Mouse (Mus musculus): ENCODE results near the gene Mms19. TPM values are rescaled to one million over a fixed set of nuclear protein-coding genes. Genes with fewer than 3 reads are reported as not detected.
A peak's percentile ranks its signal among the peaks of the same experiment; 100 is the strongest.

Mms19 gene
- polyA plus RNA-seq (2012; rRNA removed): 142 TPM in 2 replicates

DNA sequence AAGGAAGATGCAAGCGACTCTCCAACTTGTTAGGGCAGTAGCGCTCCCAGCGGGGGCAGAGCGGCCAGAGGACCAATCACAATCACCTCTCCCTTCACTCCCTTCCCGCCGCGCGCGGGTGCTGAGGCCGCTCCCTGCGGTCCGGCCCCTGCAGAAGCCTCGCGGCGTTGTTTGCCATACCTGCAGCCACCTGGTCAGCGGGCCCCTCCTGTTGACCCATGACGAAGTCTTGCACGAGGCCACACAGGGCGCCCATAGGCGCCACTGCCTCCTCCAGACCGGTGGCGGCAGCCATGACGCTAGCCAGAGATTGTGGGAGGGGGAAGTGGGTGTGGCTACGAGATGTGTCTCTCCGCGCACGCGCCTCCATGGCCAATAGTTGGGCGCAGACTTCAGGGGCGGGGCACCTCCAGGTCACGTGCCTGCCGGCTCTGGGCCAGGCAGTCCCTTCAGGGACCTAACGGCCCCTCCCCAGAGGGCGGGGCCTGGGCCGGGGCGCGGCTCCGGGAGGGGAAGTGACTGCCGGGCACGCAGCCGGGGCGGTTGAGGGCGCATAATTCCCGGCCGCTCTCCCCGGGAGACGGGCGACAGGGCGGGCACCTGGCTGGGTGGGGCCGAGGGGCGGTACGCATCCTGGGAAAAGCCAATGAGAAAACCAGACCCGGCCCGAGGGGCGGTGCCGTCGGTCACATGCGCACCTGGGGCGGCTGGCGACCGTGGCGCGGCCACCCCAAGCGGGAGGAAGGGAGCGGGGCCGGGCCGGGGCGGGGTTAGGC is at the start of gene Mms19:
TSS of gene Mms19 (minus strand) at position 339 of the 776 bp plus-strand sequence.
- WGBS: under 1% methylated on average over 67 of the region's 68 CpGs
- Histone ChIP-seq H3K27me3 (ENCODE audit: control insufficient read depth, insufficient read depth, low read length) (no peaks in the 10 kb centered on the region), H3K36me3 (ENCODE audit: control insufficient read depth, insufficient read depth, low read length) (no peaks in the 10 kb centered on the region), H3K4me3 (ENCODE audit: control insufficient read depth, insufficient read depth, low read length) (peak within 1 kb of the TSS; percentile 68), H3K4me1 (replicated peaks; ENCODE audit: control insufficient read depth, insufficient read depth, low read length) (peaks cover 6% of the 10 kb centered on the region), H3K27ac (ENCODE audit: control insufficient read depth, insufficient read depth, low read length) (peak within 1 kb of the TSS; percentile 39; the same call in 1 of the 2 replicates)
- TF ChIP-seq POLR2A (IDR thresholded peaks at IDR 0.05; ENCODE audit: control insufficient read depth, extremely low read depth, insufficient read depth, low read length, poor library complexity) (peak; percentile 83), CTCF (IDR thresholded peaks at IDR 0.05; ENCODE audit: borderline replicate concordance, control insufficient read depth, extremely low read depth, insufficient read depth, low read length, poor library complexity) (peak; percentile 48; the same call in 1 of the 2 replicates)
- peak; percentile 100 for DNase-seq

DNA sequence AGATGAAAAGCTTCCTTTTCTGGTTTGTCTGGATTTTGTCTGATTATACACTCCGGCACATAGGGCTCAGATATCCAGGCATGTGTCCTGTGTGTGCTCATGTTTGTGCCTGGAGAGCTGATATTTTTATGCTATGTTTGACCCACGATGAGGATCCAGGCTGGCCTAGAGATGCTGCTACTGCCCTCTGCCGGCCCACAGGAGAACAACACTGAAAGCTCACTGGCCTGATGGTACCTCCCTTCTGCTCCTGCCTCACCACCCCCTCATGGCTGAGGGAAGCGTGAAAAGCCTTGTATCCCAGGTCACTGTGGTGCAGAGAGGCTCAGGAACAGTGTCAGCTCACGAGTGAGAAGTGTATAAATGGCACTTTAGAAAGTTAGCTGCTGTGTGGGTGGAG is 45.2 kb upstream of the Mms19 start:
- TF ChIP-seq POLR2A (IDR thresholded peaks at IDR 0.05; ENCODE audit: control insufficient read depth, extremely low read depth, insufficient read depth, low read length, poor library complexity) (no peak), CTCF (IDR thresholded peaks at IDR 0.05; ENCODE audit: borderline replicate concordance, control insufficient read depth, extremely low read depth, insufficient read depth, low read length, poor library complexity) (peak; percentile 87; the same call in 1 of the 2 replicates)
- Histone ChIP-seq H3K4me3 (ENCODE audit: control insufficient read depth, insufficient read depth, low read length) (no peak overlapping the region), H3K27ac (ENCODE audit: control insufficient read depth, insufficient read depth, low read length) (no peak overlapping the region), H3K27me3 (ENCODE audit: control insufficient read depth, insufficient read depth, low read length) (no peaks in the 10 kb centered on the region), H3K36me3 (ENCODE audit: control insufficient read depth, insufficient read depth, low read length) (no peaks in the 10 kb centered on the region), H3K4me1 (replicated peaks; ENCODE audit: control insufficient read depth, insufficient read depth, low read length) (0 out of 2 replicates have a peak, but pooled peaks cover 3% of the 10 kb centered on the region)
- peak; percentile 78 for DNase-seq
- 12% methylated on average over 5 of the region's 5 CpGs for WGBS

DNA sequence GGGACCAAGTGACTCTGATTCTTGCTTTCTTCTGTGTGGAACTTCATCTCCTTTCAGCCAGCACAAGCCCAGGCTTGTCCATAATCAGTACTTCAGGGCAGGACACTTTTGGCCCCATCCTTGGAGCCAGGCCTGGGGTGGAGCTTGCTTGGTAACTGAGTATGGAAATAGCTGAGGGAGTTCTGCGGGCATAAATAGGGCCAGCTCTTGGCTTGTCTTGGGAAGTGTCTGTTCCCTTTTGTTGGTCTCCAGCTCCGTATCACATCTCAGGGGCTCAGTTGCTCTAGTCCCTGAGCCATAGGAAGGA is 41.5 kb upstream of the Mms19 start:
- Histone ChIP-seq H3K27ac (ENCODE audit: control insufficient read depth, insufficient read depth, low read length) (no peak overlapping the region), H3K4me1 (replicated peaks; ENCODE audit: control insufficient read depth, insufficient read depth, low read length) (peaks cover 20% of the 10 kb centered on the region), H3K27me3 (ENCODE audit: control insufficient read depth, insufficient read depth, low read length) (no peaks in the 10 kb centered on the region), H3K36me3 (ENCODE audit: control insufficient read depth, insufficient read depth, low read length) (no peaks in the 10 kb centered on the region), H3K4me3 (ENCODE audit: control insufficient read depth, insufficient read depth, low read length) (no peak overlapping the region)
- no peak for DNase-seq
- WGBS: 93% methylated on average over 2 of the region's 2 CpGs
- no peak for TF ChIP-seq CTCF (IDR thresholded peaks at IDR 0.05; ENCODE audit: borderline replicate concordance, control insufficient read depth, extremely low read depth, insufficient read depth, low read length, poor library complexity)
- no peak for TF ChIP-seq POLR2A (IDR thresholded peaks at IDR 0.05; ENCODE audit: control insufficient read depth, extremely low read depth, insufficient read depth, low read length, poor library complexity)

DNA sequence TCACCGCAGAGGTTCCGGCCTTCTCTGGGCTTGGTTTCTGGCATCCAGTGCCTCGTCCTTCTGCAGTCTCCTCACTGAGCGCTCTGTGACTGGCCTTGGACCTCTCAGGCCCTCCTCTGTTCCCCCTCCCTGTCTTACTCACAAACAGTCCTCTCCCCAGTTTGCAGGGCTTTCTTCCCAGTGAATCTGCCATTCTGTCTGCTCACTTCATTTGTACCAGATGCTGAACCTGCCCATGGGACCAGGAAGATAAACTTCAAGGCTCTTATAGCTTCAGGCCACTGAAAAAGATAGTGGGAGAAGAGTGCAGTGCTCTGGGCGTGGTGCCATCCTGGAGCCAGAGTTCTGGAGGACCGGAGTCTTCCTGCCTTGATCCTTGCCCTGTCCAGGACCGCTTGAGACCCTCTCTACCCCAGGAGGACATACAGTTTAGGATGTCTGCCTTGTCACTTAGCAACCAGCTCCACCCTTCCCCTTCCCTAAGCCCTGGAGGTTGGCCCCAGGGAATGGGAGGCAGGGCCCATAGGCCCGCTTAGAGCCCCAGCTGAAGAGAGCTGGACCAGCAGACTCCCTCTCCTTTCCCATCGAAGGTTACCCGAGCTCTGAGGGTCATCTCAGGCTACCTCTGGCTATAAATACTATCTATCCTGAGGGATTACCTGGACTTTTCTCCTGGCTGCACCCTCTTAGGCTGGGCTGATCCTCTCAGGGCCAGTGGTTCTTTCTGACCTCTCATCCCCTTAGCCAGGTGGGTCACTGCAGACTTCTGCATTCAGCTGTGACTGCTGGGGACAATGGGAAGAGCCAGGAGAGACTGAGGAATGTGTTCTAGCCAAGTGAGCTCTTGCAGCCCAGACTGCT is 41.0 kb upstream of the Mms19 start:
- Histone ChIP-seq H3K4me3 (ENCODE audit: control insufficient read depth, insufficient read depth, low read length) (no peak overlapping the region), H3K4me1 (replicated peaks; ENCODE audit: control insufficient read depth, insufficient read depth, low read length) (peaks cover 22% of the 10 kb centered on the region), H3K27me3 (ENCODE audit: control insufficient read depth, insufficient read depth, low read length) (no peaks in the 10 kb centered on the region), H3K36me3 (ENCODE audit: control insufficient read depth, insufficient read depth, low read length) (no peaks in the 10 kb centered on the region), H3K27ac (ENCODE audit: control insufficient read depth, insufficient read depth, low read length) (no peak overlapping the region)
- WGBS: 92% methylated on average over 10 of the region's 10 CpGs
- TF ChIP-seq CTCF (IDR thresholded peaks at IDR 0.05; ENCODE audit: borderline replicate concordance, control insufficient read depth, extremely low read depth, insufficient read depth, low read length, poor library complexity): no peak
- no peak for TF ChIP-seq POLR2A (IDR thresholded peaks at IDR 0.05; ENCODE audit: control insufficient read depth, extremely low read depth, insufficient read depth, low read length, poor library complexity)
- DNase-seq: no peak

GRCm38 (mm10) chr19:42019011-42019522 is 38.1 kb upstream of the Mms19 start:
- peak; percentile 33 for DNase-seq
- H3K36me3 ChIP-seq (ENCODE audit: control insufficient read depth, insufficient read depth, low read length): no peaks in the 10 kb centered on the region
- H3K27ac ChIP-seq (ENCODE audit: control insufficient read depth, insufficient read depth, low read length): peak overlapping the region; percentile 91
- no peak for TF ChIP-seq CTCF (IDR thresholded peaks at IDR 0.05; ENCODE audit: borderline replicate concordance, control insufficient read depth, extremely low read depth, insufficient read depth, low read length, poor library complexity)
- TF ChIP-seq POLR2A (IDR thresholded peaks at IDR 0.05; ENCODE audit: control insufficient read depth, extremely low read depth, insufficient read depth, low read length, poor library complexity): no peak
- H3K27me3 ChIP-seq (ENCODE audit: control insufficient read depth, insufficient read depth, low read length): no peaks in the 10 kb centered on the region
- H3K4me1 ChIP-seq (replicated peaks; ENCODE audit: control insufficient read depth, insufficient read depth, low read length): peaks cover 28% of the 10 kb centered on the region
- H3K4me3 ChIP-seq (ENCODE audit: control insufficient read depth, insufficient read depth, low read length): no peak overlapping the region
- 11% methylated on average over 4 of the region's 4 CpGs for WGBS
